Mouse (Mus musculus): ENCODE results near the gene Lrrc8a.
A peak's percentile ranks its signal among the peaks of the same experiment; 100 is the strongest.

Lrrc8a gene

DNA sequence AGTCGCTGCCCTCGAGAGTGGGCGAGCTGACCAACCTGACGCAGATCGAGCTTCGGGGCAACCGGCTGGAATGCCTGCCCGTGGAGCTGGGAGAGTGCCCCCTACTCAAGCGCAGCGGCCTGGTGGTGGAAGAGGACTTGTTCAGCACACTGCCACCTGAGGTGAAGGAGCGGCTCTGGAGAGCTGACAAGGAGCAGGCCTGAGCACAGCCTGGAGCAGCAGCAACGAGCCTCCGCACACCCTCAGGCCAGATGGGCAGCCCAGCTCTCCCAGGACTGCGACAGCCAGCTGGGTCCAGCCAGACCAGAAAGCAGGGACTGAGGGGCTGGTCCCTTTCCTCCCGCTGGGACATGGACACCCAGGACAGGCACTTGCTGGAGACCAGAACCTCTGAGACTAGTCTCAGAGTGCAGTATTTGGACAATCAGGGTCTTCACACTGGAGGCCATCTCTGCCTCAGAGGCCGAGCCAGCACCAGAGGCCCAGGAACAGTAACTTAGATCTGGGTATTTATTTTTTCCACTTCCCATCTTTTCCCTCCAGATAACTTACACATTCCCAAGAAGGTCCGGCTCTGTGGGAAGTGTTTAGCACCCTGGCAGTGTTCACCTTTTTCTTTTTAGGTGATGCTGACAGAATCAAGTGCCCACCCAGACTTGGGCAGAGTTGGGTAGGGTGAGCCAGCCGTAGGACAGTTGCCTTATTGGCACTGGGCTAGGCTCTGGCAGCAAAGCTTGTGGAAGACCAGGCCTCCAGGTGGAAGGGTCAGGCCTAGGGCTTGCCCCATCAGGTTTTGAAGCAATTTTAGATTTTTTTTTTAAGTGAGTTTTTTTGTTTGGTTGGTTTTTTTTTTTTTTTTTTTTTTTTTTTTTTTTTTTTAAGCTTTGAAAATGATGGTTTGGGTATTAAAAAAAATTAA lies 24.7 kb downstream of the Lrrc8a start:
- no peak for DNase-seq (ENCODE audit: low spot score)

DNA sequence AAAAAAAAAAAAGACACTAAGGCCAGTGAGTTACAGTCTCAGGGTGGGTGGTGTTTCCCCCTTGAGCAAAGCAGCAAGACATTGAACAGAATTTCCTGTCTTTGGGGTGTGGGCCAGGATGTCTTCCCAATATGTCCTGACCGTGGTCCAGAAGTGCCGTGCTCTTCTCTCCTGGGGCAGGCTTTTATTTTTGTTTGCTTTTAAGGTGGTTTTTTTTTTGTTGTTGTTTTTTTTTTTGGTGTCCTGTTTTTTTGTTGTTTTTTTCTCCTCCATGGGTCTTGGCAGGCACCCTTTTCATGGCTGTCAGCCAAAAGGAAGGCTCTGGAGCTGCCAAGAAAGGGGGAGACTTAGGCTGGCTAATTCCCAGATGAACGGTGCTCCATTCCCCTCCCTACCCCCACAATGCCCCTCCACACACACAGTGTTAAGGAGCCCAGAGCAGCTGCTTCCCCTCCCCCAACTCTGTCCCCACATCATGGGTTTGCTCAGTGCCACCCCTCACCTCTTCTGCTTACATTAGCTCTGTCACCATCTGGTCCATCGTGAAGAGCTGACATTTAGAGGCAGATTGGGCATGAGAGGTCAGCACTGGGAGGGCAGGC lies 25.4 kb downstream of the Lrrc8a start:
- no peak for DNase-seq (ENCODE audit: low spot score)

DNA sequence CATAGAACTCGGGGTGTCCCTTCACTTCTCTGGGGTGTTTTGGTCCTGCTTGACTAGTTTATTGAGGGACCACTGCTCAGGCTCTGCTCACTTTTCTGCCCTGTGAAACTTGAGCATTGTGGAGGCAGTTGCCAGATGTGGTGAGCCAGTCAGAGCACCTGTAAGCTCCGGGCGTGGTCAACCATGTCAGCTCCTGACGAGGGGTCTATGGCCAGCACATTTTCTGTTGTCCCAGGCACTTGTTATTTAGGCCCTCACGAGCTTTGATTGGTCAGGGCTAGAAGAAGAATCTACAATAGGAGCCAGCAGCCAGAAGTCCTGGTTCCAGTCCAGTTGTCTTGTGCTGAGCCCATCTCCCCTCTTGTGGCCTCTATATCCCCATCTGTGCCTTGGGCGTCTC lies 26.3 kb downstream of the Lrrc8a start:
- no peak for DNase-seq (ENCODE audit: low spot score)

DNA sequence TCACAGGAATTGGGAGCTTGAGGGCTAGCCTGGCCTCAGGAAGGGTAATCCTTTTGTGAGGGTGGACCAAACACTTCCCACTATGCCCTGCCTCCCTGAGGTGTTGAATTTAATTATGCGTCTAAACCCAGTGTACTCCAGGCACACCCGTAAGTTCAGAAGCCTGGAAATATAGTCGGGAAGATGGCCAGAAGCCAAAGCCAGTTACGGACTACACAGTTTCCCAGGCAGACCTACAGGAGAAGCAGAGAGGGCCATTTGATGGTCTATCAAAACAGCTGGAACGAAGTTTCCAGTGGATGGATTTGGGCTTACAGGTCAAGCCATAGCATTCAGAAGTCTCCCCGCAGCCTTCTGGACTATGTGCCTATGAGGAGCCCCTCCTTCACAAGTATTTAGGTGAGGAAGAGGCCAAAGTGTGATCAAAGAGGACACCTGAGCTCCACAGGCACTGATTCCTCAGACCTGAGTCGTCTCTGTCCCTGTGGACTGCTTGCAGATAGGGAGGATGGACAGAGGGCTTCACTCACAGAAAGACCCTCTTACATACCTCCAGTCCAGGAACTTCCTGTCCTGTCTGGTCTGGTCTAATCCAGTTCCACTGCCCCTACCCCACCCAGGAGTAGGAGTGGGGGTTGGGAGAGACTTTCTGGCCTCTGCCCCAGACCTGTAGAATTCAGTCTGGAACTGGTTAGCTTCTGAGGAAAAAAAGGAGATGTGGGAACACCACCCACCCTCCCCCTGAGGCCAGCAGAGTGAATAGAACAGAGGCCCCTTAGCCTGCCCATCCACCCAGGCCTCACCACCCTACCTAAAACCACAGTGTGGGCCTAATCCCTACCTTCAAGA lies 27.4 kb downstream of the Lrrc8a start:
- DNase-seq (ENCODE audit: low spot score), result no peak

DNA sequence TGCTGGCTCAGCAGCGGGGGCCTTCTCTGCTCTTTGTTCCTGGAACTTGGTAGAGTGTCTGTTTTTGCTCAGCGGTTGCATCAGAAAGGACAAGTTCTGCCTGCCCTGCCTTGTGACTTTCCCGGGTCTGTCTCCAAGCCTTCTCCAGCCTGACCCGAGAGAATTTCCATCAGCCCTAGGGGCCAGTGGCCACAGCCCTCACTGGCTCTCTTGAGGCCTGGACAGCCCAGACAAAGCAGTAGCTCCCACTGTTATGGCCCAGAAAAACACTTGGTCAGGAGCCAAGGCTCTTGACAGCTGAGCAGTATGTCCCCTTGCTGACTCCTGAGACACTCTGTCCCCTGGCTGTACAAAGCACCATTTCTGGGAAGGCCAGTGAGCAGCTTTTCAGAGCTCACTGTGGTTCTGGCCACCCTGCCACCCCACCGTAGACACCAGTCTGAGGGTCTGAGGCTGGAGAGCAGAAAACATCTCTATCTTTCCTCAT lies 28.3 kb downstream of the Lrrc8a start, which contains the start of gene Phyhd1:
Phyhd1 (plus strand) TSS at position 437 of the 487 bp plus-strand sequence.
- DNase-seq (ENCODE audit: low spot score), result peak; percentile 58

DNA sequence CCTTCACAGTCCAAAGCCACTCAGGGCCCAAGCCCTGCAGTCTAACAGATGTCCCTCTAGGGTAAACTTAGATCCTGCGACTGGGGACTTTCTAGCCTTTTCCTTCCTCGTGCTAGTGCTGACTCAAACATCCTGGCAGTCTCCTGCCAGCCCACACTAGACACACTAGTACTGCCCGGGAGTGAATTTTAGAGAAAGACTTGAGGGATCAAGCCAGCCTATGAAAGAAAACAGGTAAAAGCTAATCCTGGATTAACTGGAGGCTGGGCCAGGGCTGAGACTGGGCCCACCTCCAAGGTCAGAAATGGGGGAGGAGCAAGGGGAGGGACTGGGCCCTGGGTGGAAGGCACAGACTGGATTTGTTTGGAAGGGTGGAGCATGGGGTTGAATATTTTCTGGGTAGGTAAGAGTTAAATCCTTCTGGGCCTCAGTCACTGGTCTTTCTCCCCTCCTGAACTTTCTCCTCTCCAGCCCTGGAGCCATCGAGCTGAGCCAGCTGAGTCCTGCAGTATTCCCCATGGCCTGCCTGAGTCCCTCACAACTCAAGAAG lies 29.0 kb downstream of the Lrrc8a start:
- DNase-seq (ENCODE audit: low spot score), result peak; percentile 81

DNA sequence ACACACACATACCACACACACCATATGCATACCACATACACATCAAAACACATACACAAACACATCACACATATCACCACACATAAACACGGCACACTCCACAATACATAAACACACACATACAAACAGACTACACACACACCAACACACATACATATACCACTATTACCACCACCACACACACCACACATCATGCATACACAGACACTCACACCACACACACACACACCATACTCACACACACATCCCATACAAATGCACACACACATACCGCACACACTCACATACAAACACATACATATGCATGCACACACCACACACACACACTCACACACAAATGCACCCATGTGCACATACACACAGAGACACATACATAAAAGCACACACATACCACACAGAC lies 30.0 kb downstream of the Lrrc8a start:
- no peak for DNase-seq (ENCODE audit: low spot score)

DNA sequence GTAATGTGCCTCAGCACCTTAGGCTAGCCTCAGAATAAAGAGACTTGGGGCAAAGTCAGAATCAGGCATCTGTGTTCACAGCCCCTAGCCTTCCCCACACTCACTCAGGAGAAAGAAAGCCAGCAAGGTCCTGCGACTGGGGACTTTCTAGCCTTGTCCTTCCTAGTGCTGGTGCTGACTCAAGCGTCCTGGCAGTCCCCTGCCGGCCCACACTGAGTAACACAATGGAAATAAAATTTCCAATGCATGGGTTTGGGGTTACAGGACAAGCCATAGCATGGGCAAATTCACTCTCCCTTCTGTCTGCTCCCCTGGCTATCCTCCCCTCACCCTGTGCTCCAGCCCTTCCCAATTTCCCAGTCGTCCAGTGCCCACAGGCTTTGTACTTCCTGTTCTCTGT lies 30.9 kb downstream of the Lrrc8a start:
- no peak for DNase-seq (ENCODE audit: low spot score)

DNA sequence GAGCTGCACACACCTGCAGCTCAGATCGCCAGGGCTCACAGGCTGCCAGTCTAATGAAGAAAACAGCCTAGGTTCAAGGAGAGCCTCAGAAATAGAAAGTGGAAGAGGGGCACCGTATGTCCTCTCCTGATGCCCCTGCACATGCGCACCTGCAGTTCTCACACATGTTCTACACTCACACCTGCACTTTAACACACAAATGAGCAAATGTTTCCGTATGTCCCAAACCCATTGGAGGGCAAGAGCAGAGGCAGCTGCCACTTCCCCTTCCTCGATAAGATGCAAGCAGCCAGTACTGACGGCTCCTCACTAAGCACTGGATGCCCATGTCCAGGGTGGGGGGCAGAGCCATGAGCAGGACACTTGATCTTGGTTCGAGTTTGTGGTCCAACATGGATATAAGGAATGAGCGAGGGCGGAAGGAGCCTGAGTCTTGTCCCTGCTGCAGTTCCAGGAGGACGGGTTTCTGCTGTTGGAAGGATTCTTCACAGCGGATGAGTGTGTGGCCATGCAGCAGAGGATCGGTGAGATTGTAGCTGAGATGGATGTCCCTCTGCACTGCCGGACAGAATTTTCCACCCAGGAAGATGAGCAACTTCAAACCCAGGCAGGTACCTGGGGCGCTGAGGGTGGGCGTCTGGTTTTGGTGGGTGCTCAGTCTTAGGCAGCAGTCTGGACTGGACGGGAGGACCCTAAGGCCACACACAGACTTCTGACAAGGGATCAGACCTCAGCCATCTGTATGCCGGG lies 31.9 kb downstream of the Lrrc8a start:
- DNase-seq (ENCODE audit: low spot score), result no peak

DNA sequence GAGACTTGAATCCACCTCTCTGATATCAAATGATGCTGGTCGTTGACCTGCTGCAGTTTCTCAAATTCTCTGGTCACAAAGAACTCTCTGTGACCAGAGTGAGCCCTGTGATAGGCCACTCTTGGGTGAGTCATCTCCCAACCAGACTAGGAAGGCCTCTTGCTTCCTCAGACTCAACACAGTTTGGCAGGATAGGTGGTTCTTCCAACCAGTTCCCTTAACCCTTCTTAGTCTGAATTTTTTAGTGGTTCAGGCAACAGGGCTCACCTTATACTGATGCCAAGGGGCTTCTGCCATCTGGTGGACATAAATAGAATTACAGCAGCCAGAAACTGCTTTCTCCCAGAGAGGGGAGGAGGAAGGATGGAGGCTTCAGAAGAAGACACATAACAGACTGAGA lies 32.6 kb downstream of the Lrrc8a start:
- peak; percentile 73 for DNase-seq (ENCODE audit: low spot score)

DNA sequence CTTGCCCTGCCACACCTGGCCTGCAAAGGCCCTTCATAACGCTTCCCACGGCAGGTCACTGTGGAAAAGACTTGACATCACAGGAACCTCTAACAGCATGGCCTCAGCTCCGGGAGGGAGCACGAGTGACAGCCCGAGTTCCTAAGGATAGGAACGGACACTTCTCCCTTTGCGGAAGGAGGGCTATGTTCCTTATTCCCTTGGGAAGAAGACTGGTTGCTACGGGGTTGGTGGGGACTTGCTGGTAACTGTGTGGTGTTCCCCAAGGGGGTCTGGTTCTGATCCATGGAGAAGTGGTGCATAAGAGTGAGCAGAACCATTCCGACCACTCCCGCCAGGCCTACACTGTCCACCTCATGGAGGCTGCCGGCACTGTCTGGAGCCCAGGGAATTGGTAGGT lies 43.2 kb downstream of the Lrrc8a start, which contains the start of gene Gm28038:
Gm28038 (plus strand) TSS at position 301 of the 400 bp plus-strand sequence.
- no peak for DNase-seq (ENCODE audit: low spot score)

DNA sequence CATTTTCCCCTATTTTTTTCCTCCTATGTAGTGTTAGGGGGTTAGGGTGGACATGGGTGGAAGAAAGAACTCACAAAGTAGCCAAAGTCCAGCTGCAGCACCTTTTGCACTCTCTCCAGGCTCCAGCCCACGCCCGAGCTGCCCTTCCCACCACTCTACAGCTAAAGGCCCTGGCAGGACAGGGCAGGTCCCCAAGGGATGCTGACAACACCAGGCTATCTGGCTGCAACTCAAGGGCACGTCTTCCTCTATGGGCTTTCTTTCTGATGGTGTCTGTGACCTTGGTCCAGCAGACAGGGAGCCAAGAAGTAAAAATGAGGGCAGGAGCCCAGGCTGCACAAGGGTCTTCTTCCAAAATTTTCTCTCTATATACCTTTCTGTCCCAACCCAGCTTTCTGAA lies 44.1 kb downstream of the Lrrc8a start:
- DNase-seq (ENCODE audit: low spot score), result no peak

DNA sequence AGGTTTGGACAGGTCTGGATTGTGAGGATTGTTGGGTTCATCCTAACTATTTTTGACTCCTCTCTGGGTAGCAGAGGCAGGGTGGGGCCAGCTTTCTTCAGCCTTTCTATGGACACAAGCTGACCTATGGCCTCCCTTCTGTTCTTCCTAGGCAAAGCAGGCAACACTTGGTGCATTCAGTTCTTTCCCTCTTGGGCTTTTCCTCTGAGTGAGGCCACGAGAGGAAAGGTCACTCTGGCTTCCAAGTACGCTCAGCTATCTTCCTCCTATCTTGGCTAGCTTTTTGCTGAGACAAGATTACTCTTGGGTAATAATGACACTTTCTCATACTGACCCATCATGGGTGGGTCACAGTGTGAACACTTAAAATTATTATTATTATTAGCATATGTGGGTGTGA lies 45.7 kb downstream of the Lrrc8a start:
- no peak for DNase-seq (ENCODE audit: low spot score)

DNA sequence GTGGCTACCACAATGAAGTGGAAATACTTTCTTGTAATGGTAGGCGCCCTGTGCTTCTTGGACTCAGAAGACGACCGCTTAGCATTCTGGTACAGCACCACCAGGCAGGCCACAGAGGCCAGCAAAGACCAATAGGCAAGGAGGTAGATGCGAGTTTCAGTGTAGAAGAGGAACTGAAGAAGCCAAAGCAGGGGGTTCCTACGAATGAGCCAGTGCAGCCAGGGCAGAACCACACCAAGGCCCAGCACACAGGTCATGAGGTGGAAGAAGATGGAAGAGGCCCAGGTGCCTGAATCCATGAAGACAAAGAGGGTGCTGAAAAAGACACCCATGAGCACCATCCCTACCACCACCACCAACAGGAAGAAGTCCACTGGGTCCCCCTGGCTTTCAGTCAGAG lies 47.5 kb downstream of the Lrrc8a start:
- no peak for DNase-seq (ENCODE audit: low spot score)

DNA sequence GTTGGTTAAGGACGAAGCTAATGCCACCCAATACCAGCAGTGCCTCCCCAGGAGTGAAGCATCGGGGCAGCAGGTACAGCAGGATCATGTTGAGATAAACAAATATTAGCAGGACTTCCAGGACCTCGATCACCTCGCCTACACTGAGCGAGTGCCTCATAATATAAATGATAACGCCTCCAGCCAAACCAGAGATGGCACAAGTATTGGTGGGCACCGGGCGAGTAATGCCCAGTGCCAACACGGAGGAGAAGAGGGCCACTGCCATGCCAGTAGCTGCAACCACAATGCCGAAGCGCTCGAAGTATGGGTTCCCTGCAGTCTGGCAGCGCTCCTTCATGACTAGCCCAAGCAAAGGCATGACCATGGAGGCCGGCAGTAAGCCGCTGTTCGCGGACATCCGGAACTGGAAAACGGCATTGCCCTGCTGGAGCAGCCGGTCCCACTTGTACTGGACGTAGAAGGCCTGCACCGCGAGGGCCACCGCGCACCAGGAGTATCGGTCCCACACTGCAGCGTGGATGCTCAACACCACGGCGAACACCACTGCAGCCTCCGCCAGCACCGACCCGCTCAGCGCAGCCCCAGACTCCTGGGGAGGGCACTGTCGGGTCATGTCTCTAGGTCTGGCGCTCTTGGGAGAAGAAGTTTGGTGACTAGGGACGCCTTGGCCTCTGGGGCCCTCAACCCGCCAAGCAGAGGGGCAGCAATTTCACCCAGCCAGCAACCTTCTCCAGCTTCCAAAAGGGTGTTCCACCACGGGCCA lies 48.1 kb downstream of the Lrrc8a start:
- DNase-seq (ENCODE audit: low spot score), result no peak

DNA sequence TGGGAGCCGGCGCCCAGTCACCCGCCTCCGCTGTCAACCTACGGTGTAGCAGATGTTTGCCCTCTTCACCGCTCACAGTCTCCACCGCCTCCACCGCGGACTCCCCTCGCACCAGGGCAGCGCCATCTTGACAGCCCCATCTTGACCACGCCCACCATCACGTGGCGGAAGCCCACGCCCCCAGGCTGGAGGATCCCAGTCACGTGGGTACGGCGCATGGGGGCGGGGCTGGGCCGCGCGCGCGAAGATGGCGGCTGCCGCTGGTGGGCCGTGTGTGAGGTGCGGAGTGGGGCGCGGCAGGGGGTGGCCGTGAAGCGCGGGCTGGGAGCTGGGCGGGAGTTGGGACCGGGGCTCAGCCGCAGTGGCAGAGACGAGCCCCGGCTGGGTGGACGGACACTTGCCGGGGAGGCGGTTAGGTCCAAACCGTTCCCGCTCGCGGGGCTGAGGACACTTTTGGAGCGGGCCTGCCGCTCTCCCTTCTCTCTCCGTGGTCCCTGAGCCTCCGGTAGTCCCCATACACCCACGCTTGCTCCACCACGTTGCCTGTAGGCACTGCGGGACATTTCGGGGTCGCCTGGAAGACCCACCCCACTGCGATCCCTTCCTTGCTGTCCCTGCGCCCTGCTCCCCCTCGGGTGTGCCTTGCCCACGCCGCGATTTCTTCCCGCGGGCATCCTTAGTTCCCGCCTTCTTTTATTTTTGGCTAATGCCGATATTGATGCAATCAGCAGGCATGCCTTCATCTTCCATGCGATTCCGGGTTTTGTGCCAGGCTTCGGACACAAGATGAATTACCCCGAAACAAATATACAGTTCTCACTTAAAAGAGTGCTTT lies 48.9 kb downstream of the Lrrc8a start, which contains the start of the genes Dolk and Nup188:
Dolk (minus strand) TSS at position 143 of the 835 bp plus-strand sequence.
Nup188 (plus strand) TSS at position 206 of the 835 bp plus-strand sequence.
- DNase-seq (ENCODE audit: low spot score), result peak; percentile 98

DNA sequence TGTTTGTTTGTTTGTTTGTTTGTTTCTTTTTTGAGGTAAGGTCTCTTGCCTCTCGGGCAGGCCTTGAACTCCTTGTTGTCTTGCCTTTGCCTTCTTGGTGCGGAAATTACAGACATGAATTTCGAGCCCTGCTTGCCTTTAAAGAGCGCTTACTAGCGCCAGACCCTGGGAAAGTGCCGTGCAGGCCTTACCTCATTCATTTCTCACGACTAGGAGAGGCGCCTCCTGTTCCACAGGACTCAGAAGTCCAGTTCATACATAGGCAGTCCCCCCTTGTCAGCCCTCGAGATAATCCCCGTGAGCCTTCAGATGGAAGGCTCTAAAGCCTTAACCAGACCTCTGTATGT lies 49.5 kb downstream of the Lrrc8a start:
- no peak for DNase-seq (ENCODE audit: low spot score)

DNA sequence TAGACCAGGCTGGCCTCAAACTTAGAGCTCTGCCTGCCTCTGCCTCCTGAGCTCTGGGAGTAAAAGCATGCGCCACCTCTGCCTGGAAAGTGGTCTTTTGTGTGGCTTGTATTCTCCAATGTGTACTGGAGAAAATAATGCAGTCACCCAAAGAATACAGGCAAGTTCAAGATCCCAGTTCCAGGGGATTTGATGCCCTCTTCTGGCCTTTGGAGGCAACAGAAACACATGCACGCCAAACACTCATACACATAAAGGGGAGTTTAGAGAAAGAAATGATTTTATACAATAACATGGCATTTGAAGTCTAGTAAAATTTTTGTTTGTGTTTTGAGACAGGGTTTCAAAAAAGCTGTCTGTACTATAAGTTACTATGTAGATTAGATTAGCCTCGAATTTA lies 62.0 kb downstream of the Lrrc8a start:
- no peak for DNase-seq (ENCODE audit: low spot score)

DNA sequence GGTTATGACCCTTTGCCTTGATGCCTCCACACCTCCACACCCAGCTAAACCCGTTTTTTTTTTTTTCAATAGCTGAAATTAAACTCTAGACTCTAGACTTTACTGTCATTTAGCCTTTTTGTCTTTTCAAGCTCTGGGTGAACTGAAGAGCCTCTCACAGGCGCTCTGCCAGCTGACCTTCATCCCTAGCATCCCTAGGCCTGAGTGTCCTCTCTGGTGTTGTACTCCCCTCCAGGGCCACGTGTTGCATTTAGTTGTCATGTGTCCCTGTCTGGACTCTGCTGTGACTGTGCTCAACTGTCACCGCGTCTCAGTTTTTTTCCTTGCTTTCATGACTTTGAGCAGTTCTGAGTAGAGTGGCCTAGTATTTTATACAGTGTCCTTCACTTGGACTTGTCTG lies 62.5 kb downstream of the Lrrc8a start:
- DNase-seq (ENCODE audit: low spot score), result no peak

DNA sequence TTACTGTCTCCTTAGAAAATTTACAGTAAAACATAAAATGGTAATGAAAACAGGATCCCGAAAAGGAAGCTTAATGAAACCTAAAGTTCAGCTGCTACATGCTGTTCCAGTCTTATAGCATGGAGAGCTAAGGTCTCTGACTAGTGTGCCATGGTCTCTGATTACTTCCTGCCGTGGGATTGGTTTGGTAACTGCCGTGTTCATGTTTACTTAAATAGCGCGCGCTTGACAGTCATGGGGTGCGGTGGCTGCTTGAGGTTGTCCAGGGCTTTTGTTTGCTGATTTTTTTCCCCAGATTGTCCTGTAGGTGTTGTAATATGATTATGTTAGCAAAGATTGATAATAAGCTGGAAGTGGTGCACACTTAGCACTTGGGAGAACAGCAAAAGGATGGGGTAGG lies 68.6 kb downstream of the Lrrc8a start:
- DNase-seq (ENCODE audit: low spot score), result no peak
